Mouse (Mus musculus) liver, embryonic 14.5 days (tissue): Measurements from ENCODE around the gene Olfr545. TPM values are rescaled to one million over a fixed set of nuclear protein-coding genes. Genes with fewer than 3 reads are reported as not detected.

Experiments used
- ATAC-seq: fragments of 200-750 bp; cut with Nextera tagmentation; 2 replicates; pipeline ENCODE4 v1.8.0; 2017; ENCODE audit warnings: moderate number of reproducible peaks, mild to moderate bottlenecking, moderate library complexity; ENCODE audit not compliant: insufficient read depth
- DNase-seq, 3 experiments: peaks; one replicate each; pipeline ENCODE4 v3.0.0-alpha.2; 2012 to 2013; ENCODE audit warnings: low read depth in 3 of 3, low spot score in 3 of 3
- H3K27ac ChIP-seq: fragments of 300-500 bp; sonication (generic); 2 replicates; pipeline ENCODE4 v1.5.1; 2014; ENCODE audit warnings: moderate library complexity, mild to moderate bottlenecking, control low read depth, inconsistent platforms
- H3K27me3 ChIP-seq: fragments of 300-500 bp; sonication (generic); 2 replicates; pipeline ENCODE4 v1.6.1; 2014; ENCODE audit warnings: mild to moderate bottlenecking, low read length, moderate library complexity; ENCODE audit not compliant: control insufficient read depth, insufficient read depth
- H3K36me3 ChIP-seq: fragments of 300-500 bp; sonication (generic); replicated peaks from 2 replicates; pipeline ENCODE4 v1.6.1; 2014; ENCODE audit warnings: low read depth; ENCODE audit not compliant: control insufficient read depth, insufficient read depth
- H3K4me1 ChIP-seq, 2 experiments: fragments of 200-500 bp in 1 of 2; fragments of 300-500 bp in 1 of 2; sonication (generic) in 1 of 2; replicated peaks; 2 replicates each; pipeline ENCODE4 v1.6.1; 2012 to 2014; ENCODE audit warnings: antibody characterized with exemption in 1 of 2, inconsistent platforms in 1 of 2, low read length in 1 of 2; ENCODE audit not compliant: control insufficient read depth in 2 of 2, insufficient read depth in 2 of 2
- H3K4me2 ChIP-seq: fragments of 300-500 bp; sonication (generic); 2 replicates; pipeline ENCODE4 v1.6.1; 2014; ENCODE audit warnings: low read depth, mild to moderate bottlenecking, control low read depth, moderate library complexity
- H3K4me3 ChIP-seq, 2 experiments: fragments of 200-500 bp in 1 of 2; fragments of 300-500 bp in 1 of 2; sonication (generic) in 1 of 2; 2 replicates each; pipeline ENCODE4 v1.5.1; 2012 to 2014; ENCODE audit warnings: low read depth in 2 of 2, low read length in 2 of 2, mild to moderate bottlenecking in 2 of 2, control low read depth in 1 of 2, inconsistent platforms in 1 of 2, moderate library complexity in 1 of 2; ENCODE audit not compliant: insufficient read depth in 1 of 2
- H3K9ac ChIP-seq: fragments of 300-500 bp; sonication (generic); replicated peaks from 2 replicates; pipeline ENCODE4 v1.6.1; 2014; ENCODE audit warnings: mild to moderate bottlenecking, control low read depth, moderate library complexity
- H3K9me3 ChIP-seq: fragments of 300-500 bp; sonication (generic); 2 replicates; pipeline ENCODE4 v1.6.1; 2016; ENCODE audit warnings: low read length, mixed read lengths; ENCODE audit not compliant: control insufficient read depth
- CTCF ChIP-seq: IDR thresholded peaks from 2 replicates; pipeline ENCODE4 v1.5.1; 2016; ENCODE audit warnings: antibody characterized with exemption, low read depth, control low read depth
- EP300 ChIP-seq: IDR thresholded peaks from 2 replicates; pipeline ENCODE4 v1.6.1; 2016; ENCODE audit warnings: antibody characterized with exemption, low read depth
- WGBS: fragments of 180-500 bp; shearing (Covaris S2); extraction: QIAGEN DNeasy Blood & Tissue Kit; methylation state at CpG from one replicate; pipeline ENCODE4 v1.1.7; 2014; ENCODE audit not compliant: insufficient replicate concordance; 5-methylcytosine and 5-hydroxymethylcytosine counted together
- polyA plus RNA-seq, 2 experiments: library from polyadenylated mRNA; depleted of rRNA in 1 of 2; stranded (reverse) in 1 of 2; unstranded in 1 of 2; fragments of >200 nt; fragmentation: Nextera tagmentation in 1 of 2; extraction: Ambion mirVana in 1 of 2; gene quantifications; 2 replicates each; pipeline versions ENCODE4 v1.2.1 to v1.2.3; 2012 to 2014

Olfr545 gene
- polyA plus RNA-seq, 2 experiments: not detected

DNA sequence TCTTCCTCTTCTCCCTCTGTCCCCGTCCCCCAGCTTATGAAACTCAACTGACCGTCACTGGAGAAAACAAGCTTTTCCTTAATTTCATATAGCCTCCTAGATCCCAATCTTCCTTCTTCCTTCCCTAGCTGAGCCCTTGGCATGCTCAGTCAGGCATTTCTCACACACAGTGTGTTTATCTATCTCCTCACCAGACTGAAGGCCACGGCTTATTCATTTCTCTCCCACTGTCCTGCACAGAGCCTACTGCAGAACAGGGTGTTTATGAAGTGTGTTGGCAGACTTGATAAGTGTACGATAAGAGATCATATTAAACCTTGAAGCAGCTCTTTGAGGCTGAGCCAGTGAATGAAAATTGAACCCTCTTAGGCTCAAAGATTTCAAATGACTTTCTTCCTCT lies 18.6 kb downstream of the Olfr545 start:
- DNase-seq (no peak), ATAC-seq (no peak)
- Histone ChIP-seq H3K27ac (no peak overlapping the region), H3K4me1 (peaks cover 9 to 20% of the 10 kb centered on the region in 2 experiments), H3K4me2 (no peak overlapping the region), H3K4me3 (no peak overlapping the region), H3K9me3 (no peaks in the 10 kb centered on the region), H3K27me3 (no peaks in the 10 kb centered on the region), H3K36me3 (no peaks in the 10 kb centered on the region), H3K9ac (no peak overlapping the region)
- TF ChIP-seq EP300 (no peak), CTCF (no peak)
- 66% methylated on average over 4 of the region's 4 CpGs for WGBS

DNA sequence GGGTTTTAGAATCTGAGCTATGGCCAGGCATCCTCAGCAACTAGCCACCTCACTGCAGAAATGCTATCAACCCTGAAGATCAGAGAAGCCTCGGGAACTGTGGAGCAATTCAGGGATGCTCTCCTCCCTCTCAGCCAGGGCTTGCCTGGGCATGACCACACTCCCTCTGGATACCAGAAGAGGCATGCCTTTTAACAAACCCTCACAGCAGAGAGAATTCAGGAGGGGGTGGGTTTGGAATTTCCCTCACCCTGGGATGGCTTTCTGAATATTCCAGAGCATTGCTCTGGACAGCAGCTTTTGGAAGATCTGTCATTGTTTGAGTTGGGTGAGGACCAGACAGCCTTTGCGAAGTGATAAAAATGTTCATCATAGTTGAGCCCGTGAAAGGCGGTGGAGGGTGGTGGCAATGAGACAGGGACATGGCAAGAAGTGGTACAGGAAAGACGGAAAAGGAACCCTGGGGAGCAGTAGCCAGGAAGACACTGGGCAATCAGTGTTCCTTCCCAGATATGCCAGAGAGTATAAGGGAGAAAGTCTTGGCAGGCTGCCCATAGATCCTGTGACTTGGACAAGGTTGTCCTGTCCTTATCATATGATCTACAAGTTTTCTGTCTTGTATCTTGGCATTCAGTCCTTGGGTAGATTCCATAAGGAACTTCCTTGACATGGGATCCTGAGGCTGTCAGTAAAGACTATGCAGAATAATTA lies 19.9 kb downstream of the Olfr545 start:
- Histone ChIP-seq H3K9ac (no peak overlapping the region), H3K4me2 (no peak overlapping the region), H3K27me3 (no peaks in the 10 kb centered on the region), H3K4me1 (peaks cover 4 to 15% of the 10 kb centered on the region in 2 experiments), H3K27ac (no peak overlapping the region), H3K36me3 (no peaks in the 10 kb centered on the region), H3K4me3 (no peak overlapping the region), H3K9me3 (no peaks in the 10 kb centered on the region)
- 66% methylated on average over 5 of the region's 5 CpGs for WGBS
- ATAC-seq (no peak), DNase-seq (no peak)
- TF ChIP-seq CTCF: no peak
- TF ChIP-seq EP300: no peak

DNA sequence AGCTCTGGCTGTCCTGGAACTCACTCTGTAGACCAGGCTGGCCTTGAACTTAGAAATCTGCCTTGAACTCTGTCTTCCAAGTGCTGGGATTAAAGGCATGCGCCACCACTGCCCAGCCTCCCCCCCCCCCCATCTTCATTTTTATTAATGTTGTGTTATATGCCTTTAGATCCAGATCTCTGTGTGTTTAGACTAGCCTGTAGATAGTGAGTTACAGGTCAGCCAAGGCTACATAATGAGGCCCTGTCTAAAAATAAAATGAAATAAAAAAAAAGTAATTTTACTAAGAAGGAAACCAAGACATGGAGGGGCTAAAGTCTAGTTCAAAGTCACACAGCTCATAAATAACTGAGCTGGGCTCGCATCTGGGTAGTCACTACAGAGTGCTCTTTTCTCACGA lies 20.4 kb downstream of the Olfr545 start:
- Histone ChIP-seq H3K36me3 (no peaks in the 10 kb centered on the region), H3K27me3 (no peaks in the 10 kb centered on the region), H3K9me3 (no peaks in the 10 kb centered on the region), H3K4me1 (peaks cover 4 to 15% of the 10 kb centered on the region in 2 experiments), H3K4me2 (no peak overlapping the region), H3K27ac (no peak overlapping the region), H3K4me3 (no peak overlapping the region), H3K9ac (no peak overlapping the region)
- 67% methylated on average over 3 of the region's 3 CpGs for WGBS
- DNase-seq (no peak), ATAC-seq (no peak)
- TF ChIP-seq CTCF (no peak), EP300 (no peak)

DNA sequence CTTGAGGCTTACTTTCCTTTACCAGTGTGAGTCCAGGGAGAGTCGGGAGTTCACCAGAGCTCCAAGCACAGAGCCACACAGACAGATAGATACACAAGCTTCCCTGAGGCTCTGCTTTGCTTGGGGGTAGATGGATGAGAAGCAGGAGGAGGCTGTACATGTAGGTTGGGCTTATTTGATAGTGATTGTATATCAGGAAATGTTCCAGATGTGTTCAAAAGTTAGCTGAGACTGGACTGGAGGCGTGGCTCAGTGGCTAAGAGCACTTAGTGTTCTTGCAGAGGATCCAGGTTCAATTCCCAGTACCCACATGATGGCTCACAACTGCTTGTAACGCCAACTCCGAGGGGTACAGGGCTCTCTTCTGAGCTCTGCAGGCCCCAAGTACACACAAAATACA lies 20.9 kb downstream of the Olfr545 start:
- no peak for TF ChIP-seq EP300
- no peak for TF ChIP-seq CTCF
- Histone ChIP-seq H3K4me1 (peaks cover 3 to 11% of the 10 kb centered on the region in 2 experiments), H3K9ac (no peak overlapping the region), H3K4me3 (no peak overlapping the region), H3K9me3 (no peaks in the 10 kb centered on the region), H3K4me2 (no peak overlapping the region), H3K27me3 (no peaks in the 10 kb centered on the region), H3K36me3 (no peaks in the 10 kb centered on the region), H3K27ac (no peak overlapping the region)
- peak in 1 of 3 experiments; percentile 12 for DNase-seq
- ATAC-seq: peak; percentile 31; the same call in 1 of the 2 replicates
- 57% methylated on average over 4 of the region's 4 CpGs for WGBS

DNA sequence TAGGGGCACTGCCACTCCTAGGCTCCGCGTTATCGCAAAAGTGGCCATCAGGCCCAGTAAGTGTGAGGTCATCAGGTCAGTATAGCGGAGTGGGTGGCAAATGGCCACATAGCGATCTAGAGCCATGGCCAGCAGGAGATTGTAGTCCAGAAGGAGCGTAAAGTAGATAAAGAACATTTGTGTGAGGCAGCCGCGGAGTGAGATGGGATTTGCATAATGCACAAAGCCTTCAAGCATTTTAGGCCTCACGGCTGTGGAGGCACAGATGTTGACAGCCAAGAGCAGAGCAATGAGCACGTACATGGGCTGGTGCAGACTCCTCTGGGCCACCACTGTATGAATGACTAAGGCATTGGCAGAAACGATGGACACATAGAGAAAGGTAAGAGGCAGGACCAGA lies 22.0 kb downstream of the Olfr545 start:
- Histone ChIP-seq H3K36me3 (no peaks in the 10 kb centered on the region), H3K27ac (no peak overlapping the region), H3K9me3 (no peaks in the 10 kb centered on the region), H3K27me3 (no peaks in the 10 kb centered on the region), H3K4me3 (no peak overlapping the region), H3K4me2 (no peak overlapping the region), H3K4me1 (peaks cover 0 to 6% of the 10 kb centered on the region in 2 experiments; a peak in 1 of 4 replicates), H3K9ac (no peak overlapping the region)
- no peak for ATAC-seq
- no peak for DNase-seq
- WGBS: 87% methylated on average over 11 of the region's 11 CpGs
- TF ChIP-seq CTCF (peak; percentile 38), EP300 (no peak)
